Mouse (Mus musculus) liver, embryonic 12.5 days (tissue): ENCODE data around the gene Tlr5. TPM values are rescaled to one million over a fixed set of nuclear protein-coding genes. Genes with fewer than 3 reads are reported as not detected.

ENCODE experiments used
- ATAC-seq: fragments of 200-750 bp; cut with Nextera tagmentation; 2 replicates; pipeline ENCODE4 v1.8.0; 2017; ENCODE audit warnings: moderate number of reproducible peaks, mild to moderate bottlenecking, moderate library complexity
- H3K27ac ChIP-seq: fragments of 300-500 bp; sonication (generic); 2 replicates; pipeline ENCODE4 v1.5.1; 2016; ENCODE audit warnings: mild to moderate bottlenecking
- H3K27me3 ChIP-seq: fragments of 300-500 bp; sonication (generic); replicated peaks from 2 replicates; pipeline ENCODE4 v1.6.1; 2016; ENCODE audit warnings: mild to moderate bottlenecking, moderate library complexity
- H3K36me3 ChIP-seq: fragments of 300-500 bp; sonication (generic); 2 replicates; pipeline ENCODE4 v1.6.1; 2016; ENCODE audit warnings: mild to moderate bottlenecking, moderate library complexity
- H3K4me1 ChIP-seq: fragments of 300-500 bp; sonication (generic); 2 replicates; pipeline ENCODE4 v1.6.1; 2016
- H3K4me2 ChIP-seq: fragments of 300-500 bp; sonication (generic); 2 replicates; pipeline ENCODE4 v1.6.1; 2016; ENCODE audit warnings: mild to moderate bottlenecking, moderate library complexity
- H3K4me3 ChIP-seq: fragments of 300-500 bp; sonication (generic); 2 replicates; pipeline ENCODE4 v1.5.1; 2016; ENCODE audit warnings: mild to moderate bottlenecking, moderate library complexity
- H3K9ac ChIP-seq: fragments of 300-500 bp; sonication (generic); 2 replicates; pipeline ENCODE4 v1.6.1; 2016; ENCODE audit warnings: mild to moderate bottlenecking, moderate library complexity
- H3K9me3 ChIP-seq: fragments of 300-500 bp; sonication (generic); replicated peaks from 2 replicates; pipeline ENCODE4 v1.6.1; 2016; ENCODE audit warnings: mild to moderate bottlenecking, moderate library complexity
- WGBS: fragments of 180-500 bp; shearing (Covaris S2); methylation state at CpG from one replicate; pipeline ENCODE4 v1.1.7; 2016; ENCODE audit not compliant: insufficient replicate concordance; 5-methylcytosine and 5-hydroxymethylcytosine counted together
- polyA plus RNA-seq: library from polyadenylated mRNA; unstranded; fragments of >200 nt; fragmentation: Nextera tagmentation; extraction: Ambion mirVana; gene quantifications from 2 replicates; pipeline ENCODE4 v1.2.1, GENCODE M21; 2016

Tlr5 gene
- polyA plus RNA-seq, 1 experiment from 2014 or later, result 0.60 TPM

DNA sequence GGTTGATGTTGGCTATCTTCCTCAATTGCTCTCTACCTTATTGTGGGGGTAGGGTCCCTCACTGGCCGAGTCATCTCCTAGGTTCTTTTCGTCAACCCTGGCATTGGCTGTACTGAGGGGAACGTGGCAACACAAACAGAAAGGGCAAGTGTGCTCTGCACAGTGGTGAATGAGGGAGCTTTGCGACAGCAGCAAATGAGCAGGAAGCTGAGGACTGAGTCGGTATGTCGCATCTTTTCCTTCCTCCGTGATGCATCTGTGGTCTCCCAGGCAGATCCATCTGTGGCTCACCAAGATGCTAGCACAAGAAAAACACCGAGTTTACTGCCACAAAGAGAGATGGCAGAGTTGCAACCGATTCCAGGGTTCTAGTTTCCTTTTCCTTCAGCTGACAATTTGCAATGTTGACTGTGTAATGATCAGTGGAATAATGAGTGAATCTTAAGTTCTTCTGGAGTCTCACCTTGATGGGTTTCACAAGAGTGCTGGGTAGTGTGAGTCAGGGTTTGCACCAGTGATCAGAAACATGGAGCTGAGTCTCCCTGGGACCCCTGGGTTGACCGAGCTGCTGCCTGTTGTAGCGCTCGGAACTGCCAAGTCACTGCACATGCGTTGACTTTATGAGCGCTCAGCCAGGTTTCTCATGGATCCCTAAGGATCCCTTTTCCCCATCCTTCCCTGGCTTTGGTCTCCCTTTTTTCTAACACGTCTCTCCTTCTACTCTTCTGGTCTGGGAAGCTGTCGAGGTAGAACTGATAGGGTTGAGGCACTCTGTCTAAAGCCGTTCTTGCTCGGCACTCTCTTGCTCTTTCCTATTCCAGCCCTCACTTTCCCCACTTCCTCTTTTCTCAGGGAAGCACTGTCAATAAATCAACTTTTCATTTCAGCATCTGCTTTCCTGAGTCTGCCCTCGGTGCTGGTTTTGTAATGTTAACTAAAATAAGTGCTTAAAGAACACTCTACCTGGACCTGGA, 26.4 kb upstream of the Tlr5 start:
- no peaks in the 10 kb centered on the region for H3K9me3 ChIP-seq
- H3K27me3 ChIP-seq, result no peaks in the 10 kb centered on the region; the same call in 1 of the 2 replicates
- ATAC-seq, result no peak
- WGBS, result 29% methylated on average over 19 of the region's 19 CpGs
- H3K27ac ChIP-seq, result no peak overlapping the region
- H3K9ac ChIP-seq, result no peak overlapping the region
- no peaks in the 10 kb centered on the region for H3K36me3 ChIP-seq
- peak overlapping the region; percentile 35 for H3K4me2 ChIP-seq
- H3K4me1 ChIP-seq, result no peaks in the 10 kb centered on the region
- no peak overlapping the region for H3K4me3 ChIP-seq

DNA sequence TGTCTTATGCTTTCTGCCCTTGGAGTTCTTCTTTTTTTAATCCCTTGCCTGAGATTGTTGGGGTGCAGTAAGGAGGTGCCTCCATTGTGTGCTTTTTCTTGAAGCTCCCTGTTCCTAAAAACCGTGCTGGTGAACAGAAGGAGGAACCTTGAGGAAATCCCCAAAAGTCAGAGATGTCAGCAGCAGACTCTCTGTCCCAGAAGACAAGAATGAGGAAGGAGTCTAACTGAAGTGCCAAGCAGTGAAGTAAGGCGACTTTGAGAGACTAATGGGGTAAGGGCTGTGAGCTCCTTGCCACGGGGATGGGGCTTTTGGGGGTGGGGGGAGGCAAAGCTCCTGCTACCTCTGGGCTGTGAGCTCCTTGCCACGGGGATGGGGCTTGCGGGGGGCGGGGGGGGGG, 19.1 kb upstream of the Tlr5 start:
- no peak overlapping the region for H3K27ac ChIP-seq
- no peaks in the 10 kb centered on the region for H3K36me3 ChIP-seq
- no peaks in the 10 kb centered on the region for H3K4me1 ChIP-seq
- no peak overlapping the region for H3K4me3 ChIP-seq
- H3K9me3 ChIP-seq, result no peaks in the 10 kb centered on the region
- no peak for ATAC-seq
- 32% methylated on average over 6 of the region's 6 CpGs for WGBS
- H3K4me2 ChIP-seq, result no peak overlapping the region
- H3K27me3 ChIP-seq, result no peaks in the 10 kb centered on the region
- no peak overlapping the region for H3K9ac ChIP-seq

DNA sequence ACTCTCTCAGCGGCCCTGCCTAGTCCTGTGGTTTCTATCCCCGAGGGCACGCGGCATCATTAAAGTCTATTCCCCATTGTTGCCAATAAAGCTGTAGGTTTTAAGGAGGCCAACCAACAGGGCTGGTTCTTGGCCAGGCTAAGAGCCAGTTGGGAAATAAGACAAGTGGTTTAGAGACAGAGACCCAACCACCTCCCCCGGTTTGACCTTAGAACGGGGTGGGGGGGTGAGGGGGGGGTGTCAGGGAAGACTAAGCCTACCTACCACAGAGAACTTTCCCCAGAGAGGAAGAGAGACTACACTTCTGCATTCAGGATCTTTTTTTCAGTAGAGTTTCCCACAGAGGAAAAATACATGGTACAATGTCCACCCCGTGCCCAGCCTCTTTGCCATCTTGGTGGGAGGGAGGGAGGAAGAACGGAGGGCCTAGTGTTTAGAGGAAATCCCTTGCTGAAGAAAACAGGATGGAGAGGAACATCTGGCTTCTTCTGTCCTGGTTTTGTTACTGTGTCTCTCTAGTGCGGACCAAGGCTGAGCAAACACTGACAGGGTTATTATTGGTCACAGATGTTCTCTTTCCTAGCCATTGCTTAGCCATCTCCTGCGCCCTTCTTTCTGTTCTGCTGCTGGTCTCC, 17.0 kb upstream of the Tlr5 start:
- 63% methylated on average over 10 of the region's 10 CpGs for WGBS
- Histone ChIP-seq H3K27ac (no peak overlapping the region), H3K36me3 (no peaks in the 10 kb centered on the region), H3K4me3 (no peak overlapping the region), H3K27me3 (no peaks in the 10 kb centered on the region), H3K4me2 (no peak overlapping the region), H3K9me3 (no peaks in the 10 kb centered on the region), H3K4me1 (no peaks in the 10 kb centered on the region), H3K9ac (no peak overlapping the region)
- ATAC-seq, result no peak

DNA sequence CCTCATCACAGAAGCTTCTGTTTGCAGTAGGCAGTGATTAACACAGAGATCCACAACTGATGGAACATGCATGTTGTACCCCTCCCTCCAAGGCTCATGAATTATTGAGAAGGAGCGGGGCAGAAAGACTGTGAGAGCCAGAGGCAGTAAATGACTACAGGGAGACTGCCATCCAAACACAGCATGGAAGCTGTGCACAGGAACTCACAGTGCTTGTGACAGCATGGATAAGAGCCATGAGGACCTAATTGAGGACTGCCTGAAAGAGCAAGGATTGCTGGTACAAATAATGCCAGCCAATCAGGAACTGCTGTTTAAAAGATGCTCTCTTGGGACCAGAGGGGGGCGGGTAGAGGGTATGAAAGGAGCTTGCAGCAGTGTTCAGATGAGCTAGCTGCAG, 12.7 kb upstream of the Tlr5 start:
- Histone ChIP-seq H3K27me3 (no peaks in the 10 kb centered on the region), H3K9me3 (no peaks in the 10 kb centered on the region), H3K4me3 (no peak overlapping the region), H3K36me3 (no peaks in the 10 kb centered on the region), H3K4me1 (no peaks in the 10 kb centered on the region), H3K27ac (no peak overlapping the region), H3K9ac (no peak overlapping the region), H3K4me2 (no peak overlapping the region)
- ATAC-seq, result no peak
- WGBS, result 65% methylated on average over 2 of the region's 2 CpGs

DNA sequence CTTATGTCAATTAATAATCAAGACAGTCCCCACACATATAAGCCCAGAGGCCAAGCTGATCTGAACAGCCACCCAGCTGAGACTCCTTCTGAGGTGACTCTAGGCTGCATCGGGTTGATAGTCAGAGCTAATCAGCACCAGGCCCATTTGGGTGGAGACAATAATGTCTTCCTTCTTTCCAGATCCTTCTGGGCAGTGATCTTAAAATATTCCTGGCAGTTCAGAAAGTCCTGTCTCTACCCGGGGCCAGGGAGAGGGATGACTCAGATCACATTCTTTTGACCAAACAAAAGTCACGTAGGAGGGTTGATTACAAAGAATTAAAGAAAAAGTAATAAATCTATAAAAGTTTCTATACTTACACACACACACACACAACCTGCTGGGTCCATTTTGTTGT, 10.7 kb upstream of the Tlr5 start:
- 64% methylated on average over 3 of the region's 3 CpGs for WGBS
- H3K36me3 ChIP-seq, result no peaks in the 10 kb centered on the region
- no peak overlapping the region for H3K4me2 ChIP-seq
- H3K9me3 ChIP-seq, result no peaks in the 10 kb centered on the region
- no peak overlapping the region for H3K9ac ChIP-seq
- H3K4me1 ChIP-seq, result no peaks in the 10 kb centered on the region
- no peaks in the 10 kb centered on the region for H3K27me3 ChIP-seq
- H3K27ac ChIP-seq, result no peak overlapping the region
- H3K4me3 ChIP-seq, result no peak overlapping the region
- no peak for ATAC-seq

DNA sequence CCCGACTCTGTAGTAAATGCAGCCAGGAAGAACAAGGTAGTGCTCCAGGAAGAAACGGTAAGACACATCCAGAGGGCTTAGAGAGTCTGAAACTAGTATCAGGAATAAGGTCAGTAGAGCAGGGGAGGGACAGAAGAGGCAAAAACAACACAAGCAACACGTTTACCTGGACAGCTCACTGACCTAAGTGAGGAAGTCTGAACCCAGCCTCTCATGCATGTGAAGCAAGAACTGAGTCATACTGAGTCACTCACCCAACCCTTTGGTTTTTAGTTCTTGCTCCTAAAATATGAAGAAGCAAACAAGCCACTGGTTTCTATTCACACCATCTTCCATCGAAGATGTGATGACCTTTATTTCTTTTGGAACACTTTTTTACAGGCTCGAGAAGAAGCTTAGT, 9.9 kb upstream of the Tlr5 start:
- Histone ChIP-seq H3K36me3 (no peaks in the 10 kb centered on the region), H3K27ac (no peak overlapping the region), H3K9me3 (no peaks in the 10 kb centered on the region), H3K27me3 (no peaks in the 10 kb centered on the region), H3K9ac (no peak overlapping the region), H3K4me2 (no peak overlapping the region), H3K4me3 (no peak overlapping the region), H3K4me1 (no peaks in the 10 kb centered on the region)
- WGBS, result 48% methylated on average over 5 of the region's 5 CpGs
- no peak for ATAC-seq

DNA sequence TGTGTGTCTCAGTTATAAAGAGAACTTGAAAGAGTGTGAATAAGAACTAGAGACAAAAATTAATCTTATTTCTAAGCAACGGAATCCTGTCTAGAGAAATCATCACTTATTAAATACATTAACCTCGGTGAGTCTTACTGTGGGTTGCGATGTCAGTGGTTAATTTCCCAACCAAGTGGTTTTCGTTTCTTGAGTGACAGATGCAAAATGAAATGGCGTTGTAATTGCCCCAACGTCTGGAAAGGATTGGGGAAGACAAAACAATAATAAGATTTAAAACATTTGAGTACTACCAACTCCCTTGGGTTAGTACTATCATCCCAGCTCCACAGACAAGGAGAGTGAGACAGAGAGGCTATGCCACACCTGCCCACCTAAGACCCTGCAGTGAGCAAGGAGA, 9.0 kb upstream of the Tlr5 start:
- WGBS, result 62% methylated on average over 6 of the region's 6 CpGs
- H3K27ac ChIP-seq, result no peak overlapping the region
- no peak for ATAC-seq
- no peak overlapping the region for H3K4me3 ChIP-seq
- H3K4me2 ChIP-seq, result no peak overlapping the region
- no peaks in the 10 kb centered on the region for H3K9me3 ChIP-seq
- H3K9ac ChIP-seq, result no peak overlapping the region
- no peaks in the 10 kb centered on the region for H3K4me1 ChIP-seq
- no peaks in the 10 kb centered on the region for H3K27me3 ChIP-seq
- H3K36me3 ChIP-seq, result no peaks in the 10 kb centered on the region

DNA sequence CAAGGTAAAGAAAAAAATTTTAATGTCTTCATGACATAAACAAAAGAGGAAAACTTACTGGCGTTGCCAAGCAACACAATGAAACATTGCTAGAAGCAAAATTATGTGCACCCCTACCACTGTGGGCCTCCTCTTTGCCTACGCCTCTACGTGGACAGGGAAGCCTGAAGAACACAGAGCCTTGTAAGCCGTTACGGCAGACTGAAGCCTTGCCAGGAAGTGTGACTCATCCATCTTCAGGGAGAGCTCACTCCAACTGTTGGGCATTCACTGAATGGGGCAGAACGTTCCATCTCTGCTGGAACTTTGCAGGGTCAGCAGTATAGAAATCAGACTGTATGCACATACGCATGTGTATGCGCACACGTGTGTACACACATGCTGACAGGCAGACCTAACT, 3.3 kb upstream of the Tlr5 start:
- Histone ChIP-seq H3K9ac (no peak overlapping the region), H3K27me3 (peaks cover 30% of the 10 kb centered on the region), H3K9me3 (no peaks in the 10 kb centered on the region), H3K27ac (no peak overlapping the region), H3K4me3 (no peak overlapping the region), H3K4me2 (no peak overlapping the region), H3K4me1 (peaks cover 25% of the 10 kb centered on the region), H3K36me3 (no peaks in the 10 kb centered on the region)
- 42% methylated on average over 9 of the region's 9 CpGs for WGBS
- ATAC-seq, result no peak

DNA sequence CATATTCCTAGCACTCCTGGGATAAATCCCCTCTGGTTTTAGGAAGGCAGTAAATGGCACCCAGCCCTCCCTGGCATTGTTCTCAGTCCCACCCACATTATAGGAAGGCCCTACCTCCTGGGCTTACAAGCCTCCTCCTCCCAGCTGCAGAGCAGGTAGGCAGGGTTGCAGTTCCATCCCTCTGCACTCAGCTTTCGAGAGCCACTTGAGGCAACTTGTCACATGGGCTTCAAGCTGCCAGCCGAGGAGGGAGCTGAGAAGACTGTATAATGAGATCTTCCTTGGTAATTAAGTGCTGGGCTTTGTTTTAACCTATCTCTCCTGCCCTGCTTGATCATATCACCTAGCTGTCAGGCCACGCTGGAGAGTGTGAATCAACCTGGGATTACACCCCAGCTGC, 1.4 kb upstream of the Tlr5 start:
- Histone ChIP-seq H3K4me2 (no peak overlapping the region), H3K4me1 (peaks cover 25% of the 10 kb centered on the region)

DNA sequence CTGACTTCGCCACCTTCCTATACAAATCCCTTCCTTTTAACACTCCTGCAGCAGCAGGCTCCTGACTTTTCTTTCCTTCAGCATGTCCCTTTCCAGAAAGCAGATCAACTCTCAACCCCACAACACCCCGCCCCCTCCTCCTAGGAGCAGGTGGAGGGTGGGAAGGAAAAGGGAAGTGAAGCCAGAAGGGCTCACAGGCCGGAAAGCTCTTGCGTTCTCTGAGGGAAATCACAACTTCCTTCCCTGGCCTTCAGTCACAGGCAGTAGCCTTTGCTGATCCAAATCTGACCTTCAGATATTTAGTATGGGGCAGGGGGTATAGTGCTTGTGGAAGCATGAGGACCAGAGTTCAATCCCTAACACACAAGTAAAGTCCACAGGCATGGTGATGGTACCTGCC, 921 bp upstream of the Tlr5 start:
- no peaks in the 10 kb centered on the region for H3K9me3 ChIP-seq
- WGBS, result 19% methylated on average over 4 of the region's 4 CpGs
- ATAC-seq, result no peak
- H3K9ac ChIP-seq, result no peak overlapping the region
- no peaks in the 10 kb centered on the region for H3K36me3 ChIP-seq
- peaks cover 25% of the 10 kb centered on the region for H3K4me1 ChIP-seq
- H3K4me3 ChIP-seq, result no peak overlapping the region
- H3K4me2 ChIP-seq, result no peak overlapping the region
- H3K27ac ChIP-seq, result no peak overlapping the region
- H3K27me3 ChIP-seq, result peaks cover 50% of the 10 kb centered on the region

More for the DNA sequence above, 1.4 kb upstream of the Tlr5 start:
- WGBS, result 27% methylated on average over 3 of the region's 3 CpGs
- no peaks in the 10 kb centered on the region for H3K36me3 ChIP-seq
- no peak overlapping the region for H3K4me3 ChIP-seq
- H3K9me3 ChIP-seq, result no peaks in the 10 kb centered on the region
- H3K27me3 ChIP-seq, result peaks cover 45% of the 10 kb centered on the region
- no peak for ATAC-seq
- no peak overlapping the region for H3K27ac ChIP-seq
- no peak overlapping the region for H3K9ac ChIP-seq

DNA sequence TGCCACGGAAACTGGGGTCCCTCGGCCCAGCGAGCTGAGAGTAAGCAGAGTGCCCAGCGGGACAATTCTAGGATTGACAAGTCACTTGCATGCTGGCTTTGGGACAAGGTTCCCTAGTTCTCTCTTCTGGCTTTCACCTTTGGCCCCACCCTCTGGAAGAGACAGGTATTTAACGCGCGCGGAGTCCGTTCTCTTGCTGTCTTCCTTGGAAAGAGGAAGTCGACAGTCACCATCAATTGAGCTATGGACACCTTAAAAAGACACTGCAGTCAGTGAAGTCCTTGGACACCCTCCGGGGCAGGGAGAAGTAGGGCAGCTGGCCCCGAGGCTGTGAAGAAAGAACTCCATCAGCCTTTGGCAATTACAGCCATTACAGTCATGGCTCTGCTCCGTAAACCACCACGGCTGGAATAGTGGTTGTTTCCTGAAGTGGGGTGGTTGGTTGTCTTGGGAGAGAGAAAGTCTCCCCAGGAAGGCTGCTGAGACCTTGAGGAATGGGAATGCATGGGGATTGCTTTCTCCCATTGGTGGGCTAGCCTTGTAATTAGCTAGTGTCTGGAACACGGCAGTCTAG, 546 bp downstream of the Tlr5 start:
- peak overlapping the region; percentile 68 for H3K4me2 ChIP-seq
- H3K9me3 ChIP-seq, result no peaks in the 10 kb centered on the region
- WGBS, result 14% methylated on average over 15 of the region's 15 CpGs
- ATAC-seq, result no peak
- H3K4me1 ChIP-seq, result peaks cover 36% of the 10 kb centered on the region
- peaks cover 54% of the 10 kb centered on the region for H3K27me3 ChIP-seq
- H3K36me3 ChIP-seq, result no peaks in the 10 kb centered on the region
- peak overlapping the region; percentile 50; the same call in 1 of the 2 replicates for H3K9ac ChIP-seq
- peak overlapping the region; percentile 48 for H3K4me3 ChIP-seq
- no peak overlapping the region for H3K27ac ChIP-seq
